Mouse (Mus musculus): ENCODE results near the gene Mapk11. TPM values are rescaled to one million over a fixed set of nuclear protein-coding genes. Genes with fewer than 3 reads are reported as not detected.

Gene Mapk11
- total RNA-seq, 1 experiment, result 6.6 TPM

GRCm38 (mm10) chr15:89128382-89129350, 20.8 kb downstream of the Mapk11 start, which contains the start of gene Hdac10:
Hdac10 (minus strand) TSS chr15:89128700.
- Histone ChIP-seq H3K27ac (ENCODE audit: insufficient read depth, low read depth, low read length, poor library complexity, severe bottlenecking) (0 out of 2 replicates have a peak within 1 kb of the TSS, but pooled peaks have one; percentile 14), H3K36me3 (ENCODE audit: control insufficient read depth, insufficient read depth, low read length, poor library complexity, severe bottlenecking) (peaks cover 6% of the 10 kb centered on the region; the same call in 1 of the 2 replicates), H3K4me3 (ENCODE audit: insufficient read depth in 1 of 2, low read depth in 1 of 2, low read length in 2 of 2, poor library complexity in 1 of 2, severe bottlenecking in 1 of 2) (peak within 1 kb of the TSS; percentile 57 to 82), H3K9me3 (ENCODE audit: control insufficient read depth, insufficient read depth, low read depth, low read length) (no peaks in the 10 kb centered on the region), H3K4me1 (ENCODE audit: control insufficient read depth in 2 of 2, insufficient read depth in 2 of 2, low read length in 2 of 2, poor library complexity in 1 of 2) (peaks cover 0 to 6% of the 10 kb centered on the region in 2 experiments; a peak in 1 of 4 replicates), H3K9ac (ENCODE audit: insufficient read depth, low read depth, low read length, poor library complexity, severe bottlenecking) (peak within 1 kb of the TSS; percentile 74)
- peak; percentile 69 for DNase-seq (ENCODE audit: low read depth, low spot score)
- in situ Hi-C loops (cut with MboI; ENCODE audit: low sequenced_read_pairs in 2 of 2, unreplicated experiment in 2 of 2), result no loop called here
- TF ChIP-seq HCFC1 (IDR thresholded peaks at IDR 0.05; ENCODE audit: borderline replicate concordance, insufficient read depth, low read length) (peak; percentile 36; the same call in 1 of the 2 replicates), ZNF384 (IDR thresholded peaks at IDR 0.05; ENCODE audit: low read depth, low read length) (no peak), ZC3H11A (IDR thresholded peaks at IDR 0.05; ENCODE audit: borderline replicate concordance, low read depth, low read length) (0 out of 2 replicates have a peak, but pooled peaks have one; percentile 42), CHD2 (IDR thresholded peaks at IDR 0.05; ENCODE audit: low read depth, low read length) (no peak), MAFK (IDR thresholded peaks at IDR 0.05; ENCODE audit: insufficient read depth, low read depth, low read length) (no peak)

DNA sequence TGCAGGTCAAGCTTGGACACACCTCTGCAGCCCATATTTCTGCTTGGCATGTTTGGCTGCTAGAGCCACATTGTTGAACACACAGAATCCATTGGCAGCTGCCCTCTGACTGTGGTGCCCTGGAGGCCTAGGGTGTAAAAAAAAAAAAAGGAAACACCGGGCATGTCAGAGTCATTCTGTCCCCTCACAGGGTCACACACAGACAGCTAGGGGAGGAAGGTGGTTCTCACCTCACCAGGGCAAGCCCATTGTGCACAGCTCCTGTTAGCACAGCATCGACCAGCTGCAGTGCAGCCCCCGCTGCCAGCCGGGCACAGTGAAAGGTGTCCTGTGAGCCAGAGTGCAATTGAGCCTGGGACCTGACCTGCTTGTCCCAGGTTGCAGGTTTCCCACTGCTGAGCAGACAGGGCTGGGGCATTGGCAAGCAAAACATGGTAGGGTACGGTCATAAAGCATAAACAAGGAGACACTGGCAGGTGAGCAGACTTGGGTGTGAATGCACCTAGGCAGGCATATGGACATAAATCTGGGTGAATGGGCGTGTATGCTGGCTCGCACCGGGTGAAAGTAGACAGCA, 22.0 kb downstream of the Mapk11 start:
- no peak for DNase-seq (ENCODE audit: low read depth, low spot score)
- no peak for TF ChIP-seq ZC3H11A (IDR thresholded peaks at IDR 0.05; ENCODE audit: borderline replicate concordance, low read depth, low read length)
- TF ChIP-seq ZNF384 (IDR thresholded peaks at IDR 0.05; ENCODE audit: low read depth, low read length), result no peak
- TF ChIP-seq HCFC1 (IDR thresholded peaks at IDR 0.05; ENCODE audit: borderline replicate concordance, insufficient read depth, low read length), result no peak
- no peak for TF ChIP-seq CHD2 (IDR thresholded peaks at IDR 0.05; ENCODE audit: low read depth, low read length)
- TF ChIP-seq MAFK (IDR thresholded peaks at IDR 0.05; ENCODE audit: insufficient read depth, low read depth, low read length), result no peak
- Histone ChIP-seq H3K9ac (ENCODE audit: insufficient read depth, low read depth, low read length, poor library complexity, severe bottlenecking) (no peak overlapping the region), H3K27ac (ENCODE audit: insufficient read depth, low read depth, low read length, poor library complexity, severe bottlenecking) (no peak overlapping the region), H3K9me3 (ENCODE audit: control insufficient read depth, insufficient read depth, low read depth, low read length) (no peaks in the 10 kb centered on the region), H3K4me1 (ENCODE audit: control insufficient read depth in 2 of 2, insufficient read depth in 2 of 2, low read length in 2 of 2, poor library complexity in 1 of 2) (peaks cover 0 to 6% of the 10 kb centered on the region in 2 experiments; a peak in 1 of 4 replicates), H3K36me3 (ENCODE audit: control insufficient read depth, insufficient read depth, low read length, poor library complexity, severe bottlenecking) (peaks cover 3% of the 10 kb centered on the region; the same call in 1 of the 2 replicates), H3K4me3 (ENCODE audit: insufficient read depth in 1 of 2, low read depth in 1 of 2, low read length in 2 of 2, poor library complexity in 1 of 2, severe bottlenecking in 1 of 2) (peak overlapping the region in 1 of 2 experiments; percentile 57; a peak in 1 of 4 replicates)
- in situ Hi-C loops (cut with MboI; ENCODE audit: low sequenced_read_pairs in 2 of 2, unreplicated experiment in 2 of 2), result no loop called here

GRCm38 (mm10) chr15:89126622-89127021, 22.8 kb downstream of the Mapk11 start:
- H3K4me3 ChIP-seq (ENCODE audit: insufficient read depth in 1 of 2, low read depth in 1 of 2, low read length in 2 of 2, poor library complexity in 1 of 2, severe bottlenecking in 1 of 2), result no peak overlapping the region
- no peak for DNase-seq (ENCODE audit: low read depth, low spot score)
- TF ChIP-seq CHD2 (IDR thresholded peaks at IDR 0.05; ENCODE audit: low read depth, low read length) (no peak), HCFC1 (IDR thresholded peaks at IDR 0.05; ENCODE audit: borderline replicate concordance, insufficient read depth, low read length) (no peak), MAFK (IDR thresholded peaks at IDR 0.05; ENCODE audit: insufficient read depth, low read depth, low read length) (no peak), ZNF384 (IDR thresholded peaks at IDR 0.05; ENCODE audit: low read depth, low read length) (no peak), ZC3H11A (IDR thresholded peaks at IDR 0.05; ENCODE audit: borderline replicate concordance, low read depth, low read length) (no peak)
- in situ Hi-C loops (cut with MboI; ENCODE audit: low sequenced_read_pairs in 2 of 2, unreplicated experiment in 2 of 2), result no loop called here
- H3K27ac ChIP-seq (ENCODE audit: insufficient read depth, low read depth, low read length, poor library complexity, severe bottlenecking), result no peak overlapping the region
- no peaks in the 10 kb centered on the region for H3K9me3 ChIP-seq (ENCODE audit: control insufficient read depth, insufficient read depth, low read depth, low read length)
- H3K9ac ChIP-seq (ENCODE audit: insufficient read depth, low read depth, low read length, poor library complexity, severe bottlenecking), result no peak overlapping the region
- H3K36me3 ChIP-seq (ENCODE audit: control insufficient read depth, insufficient read depth, low read length, poor library complexity, severe bottlenecking), result no peaks in the 10 kb centered on the region; the same call in 1 of the 2 replicates
- H3K4me1 ChIP-seq (ENCODE audit: control insufficient read depth in 2 of 2, insufficient read depth in 2 of 2, low read length in 2 of 2, poor library complexity in 1 of 2), result peaks cover 0 to 10% of the 10 kb centered on the region in 2 experiments; a peak in 1 of 4 replicates

DNA sequence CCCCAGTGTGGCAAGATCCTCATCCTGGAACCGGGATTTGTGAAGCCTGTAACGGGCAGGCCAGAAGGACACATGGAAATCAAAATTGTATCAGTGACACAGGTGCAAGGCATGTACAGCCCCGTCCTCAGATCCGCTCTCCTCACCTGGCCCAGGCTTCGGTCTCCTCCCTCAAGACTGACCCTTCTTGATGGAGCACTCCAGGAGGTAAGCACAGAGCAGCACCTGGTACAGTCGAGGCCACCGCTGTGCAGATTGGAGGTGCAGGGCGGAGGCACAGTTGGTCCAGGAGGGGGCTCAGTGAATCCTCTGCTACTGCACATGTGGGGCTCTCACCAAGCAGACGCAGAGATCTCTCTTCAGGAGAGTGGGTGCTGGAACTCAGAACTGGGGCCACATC, 24.1 kb downstream of the Mapk11 start:
- DNase-seq (ENCODE audit: low read depth, low spot score), result no peak
- Histone ChIP-seq H3K36me3 (ENCODE audit: control insufficient read depth, insufficient read depth, low read length, poor library complexity, severe bottlenecking) (no peaks in the 10 kb centered on the region; the same call in 1 of the 2 replicates), H3K27ac (ENCODE audit: insufficient read depth, low read depth, low read length, poor library complexity, severe bottlenecking) (no peak overlapping the region), H3K9ac (ENCODE audit: insufficient read depth, low read depth, low read length, poor library complexity, severe bottlenecking) (no peak overlapping the region), H3K4me3 (ENCODE audit: insufficient read depth in 1 of 2, low read depth in 1 of 2, low read length in 2 of 2, poor library complexity in 1 of 2, severe bottlenecking in 1 of 2) (no peak overlapping the region), H3K9me3 (ENCODE audit: control insufficient read depth, insufficient read depth, low read depth, low read length) (no peaks in the 10 kb centered on the region), H3K4me1 (ENCODE audit: control insufficient read depth in 2 of 2, insufficient read depth in 2 of 2, low read length in 2 of 2, poor library complexity in 1 of 2) (peaks cover 0 to 10% of the 10 kb centered on the region in 2 experiments; a peak in 1 of 4 replicates)
- TF ChIP-seq ZC3H11A (IDR thresholded peaks at IDR 0.05; ENCODE audit: borderline replicate concordance, low read depth, low read length), result no peak
- no peak for TF ChIP-seq ZNF384 (IDR thresholded peaks at IDR 0.05; ENCODE audit: low read depth, low read length)
- TF ChIP-seq MAFK (IDR thresholded peaks at IDR 0.05; ENCODE audit: insufficient read depth, low read depth, low read length), result no peak
- TF ChIP-seq CHD2 (IDR thresholded peaks at IDR 0.05; ENCODE audit: low read depth, low read length), result no peak
- no peak for TF ChIP-seq HCFC1 (IDR thresholded peaks at IDR 0.05; ENCODE audit: borderline replicate concordance, insufficient read depth, low read length)
- in situ Hi-C loops (cut with MboI; ENCODE audit: low sequenced_read_pairs in 2 of 2, unreplicated experiment in 2 of 2), result no loop called here
